Mouse (Mus musculus) brain, embryonic 14.5 days (tissue): ENCODE results near the gene Tyms. TPM values are rescaled to one million over a fixed set of nuclear protein-coding genes. Genes with fewer than 3 reads are reported as not detected.

Experiments used
- DNase-seq: peaks from one replicate; pipeline ENCODE4 v3.0.0-alpha.2; 2011; ENCODE audit warnings: low read depth
- CTCF ChIP-seq: fragments of 200-500 bp; IDR thresholded peaks from 2 replicates; pipeline ENCODE4 v1.5.1; 2012; ENCODE audit warnings: inconsistent platforms, mild to moderate bottlenecking, moderate library complexity, borderline replicate concordance; ENCODE audit not compliant: insufficient read depth, insufficient read length; ENCODE audit errors: extremely low read depth
- POLR2A ChIP-seq: fragments of 200-500 bp; IDR thresholded peaks from 2 replicates; pipeline ENCODE4 v1.6.1; 2012; ENCODE audit warnings: mild to moderate bottlenecking, inconsistent platforms, borderline replicate concordance; ENCODE audit not compliant: poor library complexity, insufficient read depth, insufficient read length, severe bottlenecking; ENCODE audit errors: extremely low read depth
- polyA plus RNA-seq: library from polyadenylated mRNA; depleted of rRNA; stranded (reverse); fragments of >200 nt; gene quantifications from 2 replicates; pipeline ENCODE4 v1.2.3, GENCODE M21; 2012

Gene Tyms
- polyA plus RNA-seq, 1 experiment = 43.0 TPM

- TF ChIP-seq CTCF (peak; percentile 52; the same call in 1 of the 2 replicates), POLR2A (no peak)
- peak; percentile 78 for DNase-seq
These were observed 37.7 kb upstream of the Tyms start for GRCm38 (mm10) chr5:30111126-30111525.

GRCm38 (mm10) chr5:30110371-30111060 lies 37.1 kb upstream of the Tyms start:
- DNase-seq = peak; percentile 61
- TF ChIP-seq CTCF (no peak), POLR2A (no peak)

GRCm38 (mm10) chr5:30109899-30110298 lies 36.5 kb upstream of the Tyms start:
- TF ChIP-seq POLR2A (no peak), CTCF (no peak)
- DNase-seq = no peak

- TF ChIP-seq POLR2A (no peak), CTCF (no peak)
- DNase-seq = no peak
These were observed 34.8 kb upstream of the Tyms start for GRCm38 (mm10) chr5:30108233-30108632.

- peak; percentile 66 for DNase-seq
- no peak for TF ChIP-seq POLR2A
- no peak for TF ChIP-seq CTCF
These were observed 34.2 kb upstream of the Tyms start for GRCm38 (mm10) chr5:30107611-30108041.

GRCm38 (mm10) chr5:30107186-30107585 lies 33.8 kb upstream of the Tyms start:
- TF ChIP-seq CTCF (no peak), POLR2A (no peak)
- peak; percentile 92 for DNase-seq

GRCm38 (mm10) chr5:30106756-30107155 lies 33.3 kb upstream of the Tyms start:
- DNase-seq = no peak
- TF ChIP-seq POLR2A (no peak), CTCF (no peak)

- TF ChIP-seq POLR2A = no peak
- no peak for TF ChIP-seq CTCF
- DNase-seq = peak; percentile 96
These were observed 32.4 kb upstream of the Tyms start, which contains the start of gene 3110082J24Rik for GRCm38 (mm10) chr5:30105668-30106300. Gene 3110082J24Rik, minus strand, starts transcription at chr5:30106086.

- TF ChIP-seq POLR2A (peak; percentile 76), CTCF (no peak)
- peak; percentile 80 for DNase-seq
These were observed 31.6 kb upstream of the Tyms start, which contains the start of gene Garem2 for GRCm38 (mm10) chr5:30104841-30105667. Gene Garem2, plus strand, starts transcription at chr5:30105161.

- TF ChIP-seq CTCF (peak; percentile 86), POLR2A (no peak)
These were observed 30.9 kb upstream of the Tyms start for GRCm38 (mm10) chr5:30104339-30104738.

GRCm38 (mm10) chr5:30103340-30103739 lies 29.9 kb upstream of the Tyms start:
- DNase-seq = no peak
- TF ChIP-seq CTCF (no peak), POLR2A (no peak)

More at GRCm38 (mm10) chr5:30104339-30104738, 30.9 kb upstream of the Tyms start:
- DNase-seq = peak; percentile 92
